Mouse (Mus musculus): ENCODE results near the gene Rabepk.
"Not testable (repeated sequence)": the region's sequence is repeated elsewhere in the genome, so short reads cannot be mapped to it uniquely, and the experiment has no call there.

The Rabepk gene

DNA sequence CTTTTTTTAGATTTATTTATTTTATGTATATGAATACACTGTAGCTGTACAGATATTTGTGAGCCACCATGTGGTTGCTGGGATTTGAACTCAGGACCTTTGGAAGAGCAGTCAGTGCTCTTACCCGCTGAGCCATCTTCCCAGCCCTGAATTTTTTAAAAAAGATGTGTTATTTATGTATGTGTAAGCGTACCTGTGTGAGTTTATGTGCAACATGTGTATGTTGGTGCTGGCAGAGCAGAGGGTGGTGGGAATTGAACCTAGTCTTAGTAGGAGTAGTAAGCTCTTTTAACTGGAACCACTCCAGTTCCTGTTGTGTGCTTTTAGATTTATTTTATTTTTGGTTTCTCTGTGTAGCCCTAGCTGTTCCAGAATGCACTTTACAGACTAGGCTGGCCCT is 4.5 kb upstream of the Rabepk start:
- no peak for DNase-seq (ENCODE audit: low spot score)

DNA sequence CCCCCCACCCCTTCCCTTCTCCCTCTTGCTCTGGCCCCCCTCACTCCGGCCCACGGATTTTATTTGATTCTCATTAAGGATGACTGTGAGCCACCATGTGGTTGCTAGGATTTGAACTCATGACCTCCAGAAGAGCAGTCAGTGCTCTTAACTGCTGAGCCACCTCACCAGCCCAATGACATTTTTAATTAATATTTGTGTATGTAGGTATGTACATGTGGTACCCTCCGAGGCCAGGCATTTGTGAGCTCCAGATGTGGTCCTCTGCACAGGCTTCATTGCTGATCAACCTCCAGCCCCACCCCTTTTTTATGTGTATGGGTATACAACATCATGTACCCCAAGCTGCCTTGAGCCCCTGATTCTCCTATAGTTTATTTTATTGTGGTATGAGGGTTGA is 4.0 kb upstream of the Rabepk start:
- DNase-seq (ENCODE audit: low spot score): no peak

GRCm38 (mm10) chr2:34802565-34803245 is 3.0 kb upstream of the Rabepk start:
- DNase-seq (ENCODE audit: low spot score): not testable (repeated sequence)

DNA sequence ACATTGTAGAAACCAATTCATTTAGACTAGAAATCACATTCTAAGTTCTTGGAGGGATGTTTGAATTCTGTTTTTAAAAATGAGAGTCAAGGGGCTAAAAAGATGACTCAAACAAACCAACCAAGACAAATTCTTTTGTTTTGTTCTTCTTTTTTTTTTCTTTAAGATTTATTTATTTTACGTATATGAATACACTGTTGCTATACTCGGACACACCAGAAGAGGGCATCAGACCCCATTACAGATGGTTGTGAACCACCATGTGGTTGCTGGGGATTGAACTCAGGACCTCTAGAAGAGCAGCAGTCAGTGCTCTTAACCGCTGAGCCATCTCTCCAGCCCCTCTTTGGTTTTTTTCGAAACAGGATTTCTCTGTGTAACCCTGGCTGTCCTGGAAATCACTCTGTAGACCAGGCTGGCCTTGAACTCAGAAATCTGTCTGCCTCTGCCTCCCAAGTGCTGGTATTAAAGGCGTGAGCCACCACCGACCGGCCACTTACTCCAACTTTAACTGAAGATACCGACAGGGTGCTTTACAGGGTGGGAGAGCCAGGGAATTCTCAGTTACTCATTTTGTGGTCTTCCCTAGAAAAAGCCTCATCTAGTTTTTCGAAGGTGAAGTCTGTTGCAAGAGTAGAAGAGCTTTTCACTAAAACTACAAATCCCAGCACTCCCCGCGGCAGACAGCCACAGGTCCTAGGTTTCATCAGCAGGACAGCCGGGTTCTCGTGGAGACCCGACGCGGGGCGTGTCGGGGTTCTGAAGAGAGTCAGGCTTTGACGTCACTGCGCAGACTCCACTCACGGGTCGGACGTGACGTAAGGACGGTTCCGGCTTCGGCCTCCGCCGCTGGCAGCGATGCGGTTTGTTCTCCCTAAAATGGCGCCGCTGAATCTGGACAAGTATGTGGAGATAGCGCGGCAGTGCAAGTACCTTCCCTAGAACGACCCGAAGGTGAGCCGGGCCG is 2.1 kb upstream of the Rabepk start:
- peak; percentile 92 for DNase-seq (ENCODE audit: low spot score)

GRCm38 (mm10) chr2:34800371-34800770 is 659 bp upstream of the Rabepk start:
- no peak for DNase-seq (ENCODE audit: low spot score)

DNA sequence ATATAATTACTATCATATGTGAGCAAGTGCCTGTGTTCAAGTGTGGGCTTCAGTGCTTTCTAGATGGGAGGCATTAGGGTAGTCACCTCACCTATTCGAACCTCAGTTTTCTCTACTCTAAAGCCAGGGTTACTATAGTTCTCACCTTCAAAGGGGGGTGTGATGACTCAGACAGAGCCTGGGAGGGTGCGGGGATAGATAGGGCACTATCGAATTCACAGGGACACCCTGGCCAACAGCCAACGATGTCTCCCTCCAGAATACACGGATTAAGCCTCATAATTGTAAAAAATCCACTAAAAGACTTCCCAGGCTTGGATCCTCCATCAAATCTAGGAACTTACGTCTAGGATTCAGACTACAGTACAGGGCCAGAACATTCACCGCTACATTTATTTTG is 4.3 kb downstream of the Rabepk start:
- DNase-seq (ENCODE audit: low spot score): no peak

DNA sequence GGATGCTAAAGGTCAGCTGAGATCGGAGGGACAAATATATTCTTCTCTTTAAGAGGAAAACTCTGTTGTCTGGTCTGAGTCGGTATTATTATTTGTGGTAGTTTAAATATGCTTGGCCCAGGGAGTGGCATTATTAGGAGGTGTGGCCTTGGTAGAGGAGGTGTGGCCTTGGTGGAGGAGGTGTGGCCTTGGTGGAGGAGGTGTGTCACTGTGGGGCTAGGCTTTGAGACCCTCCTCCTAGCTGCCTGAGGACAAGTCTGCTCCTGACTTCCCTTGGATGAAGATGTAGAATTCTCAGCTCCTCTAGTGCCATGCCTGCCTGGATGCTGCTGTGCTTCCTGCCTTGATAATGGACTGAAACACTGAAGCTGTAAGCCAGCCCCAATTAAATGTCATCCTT is 5.2 kb downstream of the Rabepk start:
- no peak for DNase-seq (ENCODE audit: low spot score)

- DNase-seq (ENCODE audit: low spot score): not testable (repeated sequence)
Measured at GRCm38 (mm10) chr2:34792543-34792942, 7.2 kb downstream of the Rabepk start.

DNA sequence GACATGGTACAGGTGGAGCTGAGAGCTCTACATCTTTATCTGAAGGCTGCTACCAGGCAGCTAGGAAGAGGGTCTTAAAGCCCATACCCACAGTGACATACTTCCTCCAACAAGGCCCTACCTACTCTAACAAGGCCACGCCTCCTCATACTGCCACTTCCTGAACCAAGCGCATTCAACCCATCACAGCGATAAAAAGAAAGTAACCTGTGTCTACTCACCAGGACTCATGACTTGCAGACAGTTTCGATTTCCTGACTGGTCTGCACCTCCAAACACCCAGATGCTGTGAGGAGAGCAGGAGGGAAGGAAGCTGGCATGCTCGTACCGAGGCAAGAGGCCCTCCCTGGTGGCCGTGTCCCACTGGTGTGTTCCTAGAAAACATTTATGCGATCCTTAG is 9.4 kb downstream of the Rabepk start:
- peak; percentile 43 for DNase-seq (ENCODE audit: low spot score)

GRCm38 (mm10) chr2:34784085-34784484 is 15.6 kb downstream of the Rabepk start:
- DNase-seq (ENCODE audit: low spot score): peak; percentile 75

DNA sequence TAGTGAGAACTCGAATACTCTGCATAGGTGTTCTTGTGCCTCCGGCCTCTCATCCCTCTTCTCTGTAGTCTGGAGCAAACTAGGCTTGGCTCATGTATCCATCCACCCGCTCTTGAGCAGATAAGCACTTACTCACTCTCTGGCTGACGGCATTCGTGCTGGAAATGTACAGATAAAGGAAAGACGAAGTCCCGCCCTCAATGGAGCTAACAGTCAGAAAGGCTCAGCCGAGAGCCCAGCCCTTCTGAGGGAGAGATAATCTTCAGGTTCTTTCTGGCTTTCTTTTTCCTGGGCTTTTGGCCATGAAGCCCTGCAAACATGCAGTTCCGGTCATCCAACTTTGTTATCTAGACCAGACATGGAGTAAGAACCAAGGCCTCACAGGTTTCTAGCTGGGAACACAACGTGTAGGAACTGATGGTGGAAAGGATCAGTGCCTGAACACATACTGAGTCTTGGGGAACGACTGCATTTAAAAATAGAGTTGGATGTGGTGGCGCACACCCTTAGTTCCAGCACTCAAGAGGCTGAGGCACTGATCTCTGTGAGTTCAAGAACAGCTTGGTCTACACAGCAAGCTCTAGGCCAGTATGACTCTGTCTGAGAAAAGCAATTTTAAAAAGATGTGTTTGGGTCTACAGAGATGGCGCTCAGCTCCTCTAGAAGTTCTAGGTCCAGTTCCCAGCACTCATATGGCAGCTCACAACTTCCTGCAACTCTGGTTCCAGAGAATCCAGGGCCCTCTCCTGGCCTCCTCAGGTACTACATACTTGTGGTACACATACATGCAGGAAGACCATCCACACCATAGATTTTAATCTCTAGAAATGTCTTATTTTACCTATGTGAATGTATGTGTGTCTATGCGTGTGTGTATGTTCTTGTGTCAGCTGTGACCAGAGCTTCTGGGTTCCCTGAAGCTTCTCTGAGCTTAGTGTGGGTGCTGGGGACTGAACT is 16.4 kb downstream of the Rabepk start:
- DNase-seq (ENCODE audit: low spot score): peak; percentile 64

- no peak for DNase-seq (ENCODE audit: low spot score)
Measured at GRCm38 (mm10) chr2:34777237-34777868, 22.4 kb downstream of the Rabepk start.

- DNase-seq (ENCODE audit: low spot score): no peak
Measured at GRCm38 (mm10) chr2:34774493-34774892, 25.2 kb downstream of the Rabepk start.

DNA sequence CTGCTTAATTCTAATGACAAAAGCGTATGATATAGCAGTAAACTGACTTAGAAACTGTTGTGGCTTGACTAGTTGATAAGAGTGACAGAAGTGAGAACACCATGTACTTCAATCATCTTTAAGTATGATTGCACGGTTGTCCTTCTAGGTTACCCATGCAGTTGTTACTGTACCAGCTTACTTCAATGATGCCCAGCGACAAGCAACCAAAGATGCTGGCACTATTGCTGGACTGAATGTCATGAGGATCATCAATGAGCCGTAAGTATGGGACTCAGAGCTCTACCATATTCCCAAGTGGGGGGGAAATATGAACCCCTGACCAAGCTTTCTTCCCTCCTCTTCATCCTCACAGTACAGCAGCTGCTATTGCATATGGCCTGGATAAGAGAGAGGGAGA is 26.0 kb downstream of the Rabepk start:
- no peak for DNase-seq (ENCODE audit: low spot score)

- DNase-seq (ENCODE audit: low spot score): no peak
Measured at GRCm38 (mm10) chr2:34772252-34773235, 27.2 kb downstream of the Rabepk start.

DNA sequence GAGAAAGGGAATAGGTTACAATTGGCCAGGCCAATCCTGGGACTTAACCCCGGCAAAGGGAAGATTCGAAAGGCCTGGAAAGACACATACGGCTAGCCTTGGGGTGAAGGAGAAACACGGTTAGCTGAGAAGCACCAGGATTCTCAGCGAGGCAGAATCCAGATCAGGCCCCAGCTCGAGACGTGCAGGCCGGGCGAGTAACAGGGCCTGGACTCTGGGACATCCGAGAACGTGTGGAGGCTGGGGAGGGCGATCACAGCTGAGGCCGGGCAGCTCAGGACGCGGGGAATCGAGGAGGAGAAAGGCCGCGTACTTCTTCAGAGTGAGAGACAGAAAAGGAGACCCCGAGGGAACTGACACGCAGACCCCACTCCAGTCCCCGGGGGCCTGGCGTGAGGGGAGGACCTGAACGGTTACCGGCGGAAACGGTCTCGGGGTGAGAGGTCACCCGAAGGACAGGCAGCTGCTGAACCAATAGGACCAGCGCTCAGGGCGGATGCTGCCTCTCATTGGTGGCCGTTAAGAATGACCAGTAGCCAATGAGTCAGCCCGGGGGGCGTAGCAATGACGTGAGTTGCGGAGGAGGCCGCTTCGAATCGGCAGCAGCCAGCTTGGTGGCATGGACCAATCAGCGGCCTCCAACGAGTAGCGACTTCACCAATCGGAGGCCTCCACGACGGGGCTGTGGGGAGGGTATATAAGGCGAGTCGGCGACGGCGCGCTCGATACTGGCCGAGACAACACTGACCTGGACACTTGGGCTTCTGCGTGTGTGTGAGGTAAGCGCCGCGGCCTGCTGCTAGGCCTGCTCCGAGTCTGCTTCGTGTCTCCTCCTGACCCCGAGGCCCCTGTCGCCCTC is 28.1 kb downstream of the Rabepk start, which contains the start of gene Hspa5:
Gene Hspa5, plus strand, starts transcription at position 603 of the 859 bp plus-strand sequence.
- DNase-seq (ENCODE audit: low spot score): peak; percentile 98

- DNase-seq (ENCODE audit: low spot score): no peak
Measured at GRCm38 (mm10) chr2:34770951-34771350, 28.8 kb downstream of the Rabepk start.

DNA sequence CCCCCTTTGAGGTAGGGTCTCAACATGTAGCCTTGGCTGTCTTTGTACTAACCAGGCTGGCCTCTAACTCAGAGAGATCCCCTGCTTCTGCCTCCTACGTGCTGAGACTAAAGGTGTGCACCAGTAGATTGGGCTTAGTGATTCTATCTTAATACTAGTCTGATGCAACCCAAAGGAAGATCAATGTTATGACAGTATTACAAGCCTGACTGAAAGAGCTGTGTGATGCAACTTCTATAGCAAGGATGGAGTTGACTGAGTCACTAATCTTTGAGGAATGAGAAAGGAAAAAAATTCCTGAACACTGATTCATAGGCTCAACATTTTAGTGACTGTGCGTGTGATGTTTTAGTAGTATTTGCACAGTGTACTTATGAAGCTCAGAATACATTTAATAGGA is 29.7 kb downstream of the Rabepk start:
- no peak for DNase-seq (ENCODE audit: low spot score)

DNA sequence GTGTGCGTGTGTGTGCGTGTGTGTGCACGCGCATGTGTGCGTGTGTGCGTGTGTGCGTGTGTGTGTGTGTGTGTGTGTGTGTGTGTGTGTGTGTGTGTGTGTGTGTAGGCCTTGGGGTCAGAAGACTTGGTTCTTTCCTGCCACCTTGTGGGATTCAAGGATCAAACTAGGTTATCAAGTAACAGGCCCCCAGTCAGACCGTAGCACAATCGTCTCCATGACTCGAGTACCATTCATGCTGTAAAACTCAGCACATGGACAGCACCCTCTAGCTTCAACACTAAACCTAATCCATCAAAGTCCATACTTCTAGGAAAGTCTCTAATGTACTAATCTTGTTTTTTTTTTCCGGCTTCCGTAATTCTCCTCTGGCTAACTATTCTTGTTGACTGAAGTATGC is 34.9 kb downstream of the Rabepk start:
- no peak for DNase-seq (ENCODE audit: low spot score)

All from spleen, adult 12 weeks (tissue).